Mouse (Mus musculus): Measurements from ENCODE around the gene Pde6d. TPM values are rescaled to one million over a fixed set of nuclear protein-coding genes. Genes with fewer than 3 reads are reported as not detected.
A peak's percentile ranks its signal among the peaks of the same experiment; 100 is the strongest.
"Not testable (repeated sequence)": the region's sequence is repeated elsewhere in the genome, so short reads cannot be mapped to it uniquely, and the experiment has no call there.

Gene Pde6d
- total RNA-seq, 1 experiment from 2014 or later = 5.1 TPM

GRCm38 (mm10) chr1:86528571-86529180, 53.8 kb downstream of the Pde6d start:
- no peak for ATAC-seq (ENCODE audit: extremely low read depth, insufficient number of reproducible peaks, low FRiP score, poor library complexity, severe bottlenecking)

DNA sequence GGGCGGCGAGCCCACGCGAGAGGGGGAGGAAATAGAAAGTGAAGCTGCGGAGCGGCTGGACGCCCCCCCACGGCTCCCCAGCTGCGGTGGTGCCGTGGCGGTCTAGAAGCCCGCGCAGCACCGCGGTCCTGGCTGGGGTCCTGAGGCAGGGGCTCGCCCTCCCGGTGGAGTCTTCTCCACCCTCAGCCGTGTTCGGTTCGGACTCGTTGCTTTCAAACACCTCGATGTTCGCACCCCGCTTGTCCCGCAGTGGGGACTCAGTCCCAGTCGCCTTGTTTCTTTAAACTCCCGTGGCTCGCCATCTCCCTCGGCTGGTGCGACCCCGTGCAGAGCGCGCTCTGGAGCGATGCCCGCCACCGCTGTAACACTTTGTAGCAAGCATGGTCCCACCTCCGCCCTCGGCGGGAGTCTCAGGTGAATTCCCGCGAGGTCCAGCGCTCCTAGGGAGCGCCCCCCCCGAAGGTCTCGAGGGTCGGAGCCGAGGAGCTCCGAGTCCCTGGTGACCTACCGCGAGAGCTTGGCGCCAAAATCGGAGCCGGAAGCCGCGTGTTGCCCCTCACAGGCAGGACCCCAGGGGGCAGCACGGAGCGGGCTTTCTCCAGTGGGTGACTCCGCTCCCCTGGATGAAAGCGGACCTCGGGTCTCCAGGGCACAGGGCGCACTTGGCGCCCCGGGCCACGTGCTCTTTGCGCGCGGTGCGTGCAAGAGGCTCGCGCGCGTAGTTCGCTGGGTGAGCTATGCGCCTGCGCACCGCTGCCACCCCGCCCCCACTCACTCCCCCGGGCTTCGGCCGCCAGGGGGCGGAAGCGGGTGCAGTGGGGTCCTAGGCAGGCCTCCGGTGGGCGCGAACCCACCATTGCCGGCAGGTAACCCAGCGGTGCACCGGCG, 54.6 kb downstream of the Pde6d start:
- peak; percentile 13 for ATAC-seq (ENCODE audit: extremely low read depth, insufficient number of reproducible peaks, low FRiP score, poor library complexity, severe bottlenecking)

DNA sequence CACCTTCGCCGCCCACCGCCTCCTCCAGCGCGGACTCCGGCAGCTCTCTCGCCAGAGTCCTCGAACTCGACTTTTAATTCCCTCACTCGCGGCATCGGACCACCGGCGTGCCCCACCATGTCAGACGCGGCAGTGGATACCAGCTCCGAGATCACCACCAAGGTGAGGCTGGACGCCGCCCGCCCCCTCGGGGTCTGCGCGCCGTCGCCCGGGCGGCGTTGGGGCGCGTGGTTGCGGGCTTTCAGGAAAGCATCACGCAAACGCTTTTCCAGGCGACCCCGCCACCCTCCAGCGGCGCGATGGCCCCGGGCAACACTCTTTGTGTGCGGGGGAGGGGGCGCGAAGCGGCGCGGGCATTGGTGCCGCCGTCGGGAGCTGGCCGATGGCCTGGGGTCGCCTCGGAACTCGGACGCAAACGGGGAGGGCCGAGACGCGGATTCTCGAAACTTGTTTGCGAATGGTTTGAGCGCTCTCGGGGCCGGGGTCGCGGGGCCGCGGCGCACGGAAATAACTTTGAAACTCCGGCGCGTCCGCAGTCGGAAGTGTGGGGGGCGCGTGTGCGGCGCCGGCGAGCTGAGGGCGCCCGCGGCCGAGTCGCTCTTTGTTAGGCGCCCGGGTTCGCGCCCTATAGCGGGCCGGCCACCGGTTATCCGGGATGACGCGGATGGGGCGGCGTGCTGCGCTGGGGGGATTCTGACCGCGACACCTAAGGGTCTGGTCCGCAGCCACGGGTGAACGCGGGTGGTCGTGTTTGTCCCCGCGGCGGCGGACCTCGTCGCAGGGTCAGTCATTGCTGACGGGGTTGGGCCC, 55.4 kb downstream of the Pde6d start:
- ATAC-seq (ENCODE audit: extremely low read depth, insufficient number of reproducible peaks, low FRiP score, poor library complexity, severe bottlenecking) = no peak

GRCm38 (mm10) chr1:86526116-86526788, 56.2 kb downstream of the Pde6d start, which contains the start of gene Ptma:
Gene Ptma (plus strand): TSS chr1:86526726.
- peak; percentile 70 for ATAC-seq (ENCODE audit: extremely low read depth, insufficient number of reproducible peaks, low FRiP score, poor library complexity, severe bottlenecking)

DNA sequence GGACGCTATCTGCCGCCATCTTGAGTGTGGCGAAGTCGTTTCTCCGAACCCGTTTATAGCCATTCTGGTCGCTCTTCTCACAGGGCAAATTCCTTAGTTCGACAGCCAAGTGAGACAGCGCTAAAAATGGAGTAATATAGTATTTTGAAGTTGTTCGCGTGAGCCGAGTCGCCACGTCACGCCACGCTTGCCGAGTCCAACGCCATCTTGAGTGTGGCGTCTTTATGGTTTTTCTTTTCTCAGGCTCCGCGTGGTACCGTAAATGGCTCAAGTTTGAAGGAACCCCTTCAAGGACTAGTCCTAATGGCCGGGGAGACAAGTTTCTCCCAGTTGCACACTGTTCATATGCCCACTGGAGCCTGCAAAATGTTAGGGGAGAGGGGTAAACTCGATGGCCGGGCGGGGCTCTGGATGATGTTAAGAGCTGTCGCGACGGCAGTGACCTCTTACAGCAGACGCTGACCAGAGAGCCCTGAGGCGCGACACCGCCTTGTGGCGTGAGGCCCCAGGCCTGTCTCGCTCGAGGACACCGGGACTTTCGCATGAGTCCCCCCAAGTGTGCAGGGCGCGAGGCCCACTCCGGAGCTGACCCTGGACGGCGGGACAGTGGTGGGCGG, 56.8 kb downstream of the Pde6d start:
- peak; percentile 5; the same call in 1 of the 2 replicates for ATAC-seq (ENCODE audit: extremely low read depth, insufficient number of reproducible peaks, low FRiP score, poor library complexity, severe bottlenecking)

- peak; percentile 70 for ATAC-seq (ENCODE audit: extremely low read depth, insufficient number of reproducible peaks, low FRiP score, poor library complexity, severe bottlenecking)
Observed at GRCm38 (mm10) chr1:86524619-86525498, 57.6 kb downstream of the Pde6d start.

- no peak for ATAC-seq (ENCODE audit: extremely low read depth, insufficient number of reproducible peaks, low FRiP score, poor library complexity, severe bottlenecking)
Observed at GRCm38 (mm10) chr1:86523776-86524618, 58.4 kb downstream of the Pde6d start.

DNA sequence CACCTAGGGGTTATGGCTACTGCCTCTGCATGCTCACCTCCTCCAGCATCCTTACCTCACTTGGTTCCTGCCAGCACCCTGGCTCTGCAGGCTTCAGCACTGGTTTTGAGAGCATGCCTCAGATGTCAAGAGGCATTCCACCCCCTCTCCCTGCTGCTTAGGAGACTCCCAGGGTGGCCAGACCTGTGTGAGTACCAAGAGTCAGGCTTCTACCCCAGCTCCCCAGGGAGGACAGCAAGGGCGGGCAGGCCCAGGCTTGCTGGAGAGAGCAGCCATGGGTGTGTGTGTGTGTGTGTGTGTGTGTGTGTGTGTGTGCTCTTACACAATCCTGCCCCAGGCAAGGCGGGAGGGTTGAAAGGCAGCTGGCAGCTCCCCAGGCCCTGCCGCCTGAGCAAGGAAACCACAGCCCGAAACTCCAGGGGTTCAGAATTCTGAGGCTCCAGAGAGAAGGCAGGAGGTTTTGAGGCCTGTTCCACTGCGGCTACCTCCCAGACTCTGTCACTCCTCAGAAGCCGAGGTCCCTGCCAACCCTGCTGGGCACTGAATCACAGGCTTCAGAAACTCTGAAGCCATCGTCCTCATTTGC, 60.0 kb downstream of the Pde6d start:
- no peak for ATAC-seq (ENCODE audit: extremely low read depth, insufficient number of reproducible peaks, low FRiP score, poor library complexity, severe bottlenecking)

- no peak for ATAC-seq (ENCODE audit: extremely low read depth, insufficient number of reproducible peaks, low FRiP score, poor library complexity, severe bottlenecking)
Observed at GRCm38 (mm10) chr1:86520361-86520760, 62.1 kb downstream of the Pde6d start.

GRCm38 (mm10) chr1:86517076-86517475, 65.4 kb downstream of the Pde6d start:
- ATAC-seq (ENCODE audit: extremely low read depth, insufficient number of reproducible peaks, low FRiP score, poor library complexity, severe bottlenecking) = no peak

DNA sequence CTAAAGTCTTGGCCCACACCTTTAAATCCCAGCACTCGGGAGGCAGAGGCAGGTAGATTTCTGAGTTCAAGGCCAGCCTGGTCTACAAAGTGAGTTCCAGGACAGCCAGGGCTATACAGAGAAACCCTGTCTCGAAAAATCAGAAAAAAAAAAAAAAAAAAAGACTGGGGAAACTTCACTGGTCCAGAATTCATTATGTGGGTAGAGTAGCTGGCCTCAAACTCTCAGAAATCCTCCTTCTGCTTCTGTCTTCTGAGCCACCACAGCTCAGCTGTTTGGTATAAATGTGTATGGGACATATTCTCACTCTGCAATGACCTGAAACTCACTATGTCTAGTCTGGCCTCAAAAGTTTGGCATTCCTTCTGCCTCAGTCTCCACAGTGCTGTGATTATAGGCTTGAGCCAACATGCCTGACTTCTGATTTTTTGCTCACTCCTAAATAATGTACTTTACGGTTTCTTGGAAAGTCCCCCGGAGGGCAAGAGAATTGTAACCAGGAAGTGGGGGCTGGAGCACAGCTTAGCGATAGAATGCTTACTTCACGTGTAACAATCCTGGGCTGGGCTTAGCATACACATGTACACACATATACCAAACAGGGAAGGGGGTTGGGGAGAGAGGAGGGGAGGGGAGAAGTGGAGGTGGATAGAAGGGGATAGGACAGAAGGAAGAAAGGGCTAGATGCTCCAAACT, 66.6 kb downstream of the Pde6d start:
- ATAC-seq (ENCODE audit: extremely low read depth, insufficient number of reproducible peaks, low FRiP score, poor library complexity, severe bottlenecking) = peak; percentile 31; the same call in 1 of the 2 replicates

- not testable (repeated sequence) for ATAC-seq (ENCODE audit: extremely low read depth, insufficient number of reproducible peaks, low FRiP score, poor library complexity, severe bottlenecking)
Observed at GRCm38 (mm10) chr1:86513031-86513430, 69.4 kb downstream of the Pde6d start.

- no peak for ATAC-seq (ENCODE audit: extremely low read depth, insufficient number of reproducible peaks, low FRiP score, poor library complexity, severe bottlenecking)
Observed at GRCm38 (mm10) chr1:86512154-86512720, 70.2 kb downstream of the Pde6d start.

DNA sequence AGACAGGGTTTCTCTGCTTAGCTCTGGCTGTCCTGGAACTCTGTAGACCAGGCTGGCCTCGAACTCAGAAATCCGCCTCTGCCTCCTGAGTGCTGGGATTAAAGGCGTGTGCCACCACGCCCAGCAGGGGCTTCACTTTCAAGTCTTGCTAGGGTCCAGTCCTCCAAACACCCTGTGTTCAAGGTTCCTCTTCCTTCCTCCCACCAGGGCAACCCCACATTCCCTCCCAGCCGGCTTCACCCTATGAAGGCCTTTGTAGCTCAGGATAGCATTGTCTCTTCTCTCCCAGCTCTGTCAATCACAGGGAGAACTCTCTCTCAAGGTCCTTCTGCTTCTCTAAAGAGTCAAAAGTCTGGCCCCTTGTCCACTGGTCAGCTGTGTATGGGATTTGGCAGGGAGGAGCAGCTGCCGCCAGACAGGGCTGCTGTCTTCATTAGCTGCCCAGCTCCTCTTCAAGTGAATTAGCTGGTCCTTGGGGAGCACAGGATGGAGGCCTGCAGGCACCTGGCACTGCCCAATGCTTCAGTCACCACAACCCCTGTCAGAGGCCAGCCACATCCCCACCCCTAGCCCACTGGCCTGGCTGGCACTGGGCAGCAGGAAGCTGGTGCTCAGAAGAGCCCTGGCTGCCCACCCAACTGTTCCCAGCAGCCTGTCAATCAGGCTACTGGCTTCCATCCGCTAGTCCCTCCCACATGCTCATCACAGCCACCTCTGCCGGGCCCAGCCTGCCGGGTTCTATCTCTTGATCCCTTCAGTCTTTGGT, 71.6 kb downstream of the Pde6d start:
- ATAC-seq (ENCODE audit: extremely low read depth, insufficient number of reproducible peaks, low FRiP score, poor library complexity, severe bottlenecking) = no peak

DNA sequence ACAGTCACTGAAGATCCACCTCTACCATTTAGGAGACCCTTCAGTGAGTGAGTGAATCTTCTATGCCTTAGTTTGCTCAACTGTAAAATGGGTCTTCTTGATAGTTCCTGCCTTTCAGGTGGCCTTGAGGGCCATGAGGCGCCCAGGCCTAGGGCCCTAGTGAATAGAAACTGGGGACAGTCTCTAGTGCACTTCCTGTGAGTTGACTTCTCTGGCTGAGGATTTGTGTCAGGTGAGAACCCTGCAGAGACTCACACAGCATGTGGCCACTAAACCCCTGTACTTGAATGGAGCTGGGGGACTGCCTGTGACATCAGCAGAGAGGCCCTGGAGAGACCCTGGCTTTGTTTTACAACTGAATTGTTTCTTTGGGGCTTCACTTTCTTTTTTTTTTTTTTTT, 72.2 kb downstream of the Pde6d start:
- no peak for ATAC-seq (ENCODE audit: extremely low read depth, insufficient number of reproducible peaks, low FRiP score, poor library complexity, severe bottlenecking)
